In the genomic region with DNA sequence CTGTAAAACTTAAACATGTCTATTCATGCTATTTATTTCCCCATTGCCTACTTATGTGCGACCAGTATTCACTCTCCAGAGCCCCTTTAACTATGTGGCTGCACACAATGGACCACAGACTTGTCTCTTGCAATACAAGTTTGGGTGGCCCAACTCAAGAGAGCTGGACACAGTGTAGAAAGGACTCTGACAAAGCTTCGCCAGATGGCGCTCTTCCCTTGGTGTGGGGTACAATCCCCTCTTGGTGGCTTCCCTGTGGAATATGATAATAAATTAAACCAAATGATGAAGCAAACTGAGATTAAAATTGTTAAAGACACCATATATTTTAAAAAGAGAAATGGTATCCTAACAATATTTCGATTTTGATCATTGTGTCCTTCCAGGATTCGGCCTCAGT, we compare ENCODE assay signal across 10 mouse cellular contexts.
A peak's percentile ranks its signal among the peaks of the same experiment; 100 is the strongest.
DNase-seq lines count a peak whose midpoint lies in the region; ATAC-seq lines count a peak whose summit lies in the region.
"Had no signal": no experiment of that assay in that cellular context is flagged by ENCODE, and none has a peak within 500 bp of the region (broad histone marks: within the 10 kb centered on the region; RNA-seq: fewer than 3 reads in every experiment).

No protein-coding gene starts in this region.

- DNase-seq in adrenal gland, postnatal 25 days = peak; percentile 11
- no peak for DNase-seq in adrenal gland, adult 8-10 months
- DNase-seq in kidney, postnatal 14 days = peak; percentile 8
- no peak for DNase-seq in kidney, adult 18-20 months
- peak; percentile 26 for DNase-seq in NIH3T3 (ENCODE audit: low read depth)
- DNase-seq in limb, embryonic 10.5 days (ENCODE audit: low spot score) = peak; percentile 41
- DNase-seq: B cell, adult 2 months had no signal

- H3K4me1 ChIP-seq in limb, embryonic 10.5 days = no peaks in the 10 kb centered on the region
- no peaks in the 10 kb centered on the region for H3K4me1 ChIP-seq in kidney, embryonic 15.5 days

- ATAC-seq in megakaryocyte progenitor cell, adult 5-6 weeks (replicated peaks; ENCODE audit: poor library complexity) = no peak
- ATAC-seq in kidney, embryonic 15.5 days (replicated peaks; ENCODE audit: low FRiP score) = no peak

- no peak overlapping the region for H3K27ac ChIP-seq in limb, embryonic 10.5 days
- no peak overlapping the region for H3K27ac ChIP-seq in kidney, embryonic 15.5 days
- H3K27ac ChIP-seq: hindbrain, embryonic 15.5 days had no signal

- H3K4me2 ChIP-seq in kidney, embryonic 15.5 days = no peak overlapping the region
- H3K4me2 ChIP-seq: hindbrain, embryonic 15.5 days had no signal

- 63% methylated on average over 5 of the region's 5 CpGs for WGBS in limb, embryonic 10.5 days
- WGBS in kidney, embryonic 15.5 days = 69% methylated on average over 5 of the region's 5 CpGs

- no peak overlapping the region for H3K4me3 ChIP-seq in limb, embryonic 10.5 days
- H3K4me3 ChIP-seq in kidney, embryonic 15.5 days (replicated peaks) = no peak overlapping the region
- H3K4me3 ChIP-seq: hindbrain, embryonic 15.5 days had no signal

- H3K9ac ChIP-seq in kidney, embryonic 15.5 days = no peak overlapping the region
- H3K9ac ChIP-seq: hindbrain, embryonic 15.5 days had no signal

- H3K36me3 ChIP-seq in limb, embryonic 10.5 days = no peaks in the 10 kb centered on the region
- H3K36me3 ChIP-seq in kidney, embryonic 15.5 days = no peaks in the 10 kb centered on the region
- H3K36me3 ChIP-seq: hindbrain, embryonic 15.5 days had no signal

- H3K9me3 ChIP-seq in limb, embryonic 10.5 days (replicated peaks) = no peaks in the 10 kb centered on the region
- no peaks in the 10 kb centered on the region for H3K9me3 ChIP-seq in kidney, embryonic 15.5 days (replicated peaks)
- H3K9me3 ChIP-seq: hindbrain, embryonic 15.5 days had no signal

- no peaks in the 10 kb centered on the region for H3K27me3 ChIP-seq in limb, embryonic 10.5 days (ENCODE audit: low read depth, poor library complexity, severe bottlenecking)
- H3K27me3 ChIP-seq in kidney, embryonic 15.5 days = no peaks in the 10 kb centered on the region
- H3K27me3 ChIP-seq: hindbrain, embryonic 15.5 days had no signal

Comparison
In these comparisons a context has a peak if more than half of its experiments do, and no peak if none do; other contexts are left out.
1. DNase-seq: peak in adrenal gland, postnatal 25 days (single experiment), kidney, postnatal 14 days (single experiment), NIH3T3 (single experiment) and limb, embryonic 10.5 days (single experiment); none in adrenal gland, adult 8-10 months (single experiment) and kidney, adult 18-20 months (single experiment).